Mouse (Mus musculus) effector memory CD4-positive, alpha-beta T cell, adult 5 months (primary cell): ENCODE results near the gene Dennd6a. TPM values are rescaled to one million over a fixed set of nuclear protein-coding genes. Genes with fewer than 3 reads are reported as not detected.

Experiments used
- polyA plus RNA-seq: library from polyadenylated mRNA; unstranded; fragments of 100-300 nt; shearing (Covaris generic); gene quantifications from one replicate; pipeline ENCODE4 v1.2.1, GENCODE M21; 2017

Dennd6a gene
- polyA plus RNA-seq: 15.2 TPM

DNA sequence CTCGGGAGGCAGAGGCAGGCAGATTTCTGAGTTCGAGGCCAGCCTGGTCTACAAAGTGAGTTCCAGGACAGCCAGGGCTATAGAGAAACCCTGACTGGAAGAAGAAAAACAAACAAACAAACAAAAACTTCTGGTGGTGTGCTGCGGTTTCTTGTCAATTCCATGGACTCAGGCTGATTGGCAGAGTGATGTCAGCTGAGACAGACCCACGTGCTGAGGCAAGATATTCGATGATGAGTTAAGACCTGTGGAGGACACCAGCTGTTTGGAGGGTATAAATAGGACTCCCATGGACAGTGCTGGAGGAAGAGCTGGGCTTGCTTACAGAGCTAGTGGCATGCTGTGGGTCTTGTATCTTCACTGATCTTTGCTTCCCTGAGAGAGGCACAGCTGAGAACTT, at the start of gene Dennd6a:
Dennd6a (plus strand) TSS at position 301 of the 400 bp plus-strand sequence.

GRCm38 (mm10) chr14:26534757-26535479, 38.7 kb upstream of the Dennd6a start, which contains the start of gene Slmap:
Slmap (minus strand) TSS chr14:26534931.

GRCm38 (mm10) chr14:26637851-26638707, 64.4 kb downstream of the Dennd6a start, which contains the start of gene Arf4:
Arf4 (plus strand) TSS chr14:26638074.

GRCm38 (mm10) chr14:26669292-26670073, 95.8 kb downstream of the Dennd6a start, which contains the start of gene Pde12:
Pde12 (minus strand) TSS chr14:26669883.

Other genes starting within 250 kb of the Dennd6a start
- 44.1 TPM for gene Slmap, start 38.9 kb upstream of the Dennd6a start, polyA plus RNA-seq
- 549 TPM for gene Arf4, start 64.2 kb downstream of the Dennd6a start, polyA plus RNA-seq
- gene Pde12, start 96.0 kb downstream of the Dennd6a start, polyA plus RNA-seq: 9.8 TPM
- not detected for gene Dnah12, start 119.4 kb downstream of the Dennd6a start, polyA plus RNA-seq